Mouse (Mus musculus) MEL (cell line): ENCODE results near the gene Gm12355. TPM values are rescaled to one million over a fixed set of nuclear protein-coding genes. Genes with fewer than 3 reads are reported as not detected.
"Not testable (repeated sequence)": the region's sequence is repeated elsewhere in the genome, so short reads cannot be mapped to it uniquely, and the experiment has no call there.

Experiments
- DNase-seq: peaks from one replicate; pipeline ENCODE4 v3.0.0; 2011; ENCODE audit warnings: low read depth, low spot score
- H3K27ac ChIP-seq: 2 replicates; pipeline ENCODE4 v1.5.1; 2012; ENCODE audit warnings: low read depth, mild to moderate bottlenecking, control low read depth, low read length, moderate library complexity; ENCODE audit not compliant: control insufficient read depth
- H3K27me3 ChIP-seq, 2 experiments: fragments of 150-350 bp in 1 of 2; sonication (generic) in 1 of 2; 2 replicates each; pipeline ENCODE4 v1.6.1; 2012; ENCODE audit warnings: low read length in 2 of 2, mild to moderate bottlenecking in 2 of 2, improper control_type of control experiment in 1 of 2, moderate library complexity in 1 of 2; ENCODE audit not compliant: insufficient read depth in 2 of 2, control insufficient read depth in 1 of 2
- H3K36me3 ChIP-seq, 2 experiments: 2 replicates each; pipeline ENCODE4 v1.6.1; 2012 to 2014; ENCODE audit warnings: low read length in 2 of 2, improper control_type of control experiment in 1 of 2, inconsistent platforms in 1 of 2, mild to moderate bottlenecking in 1 of 2; ENCODE audit not compliant: insufficient read depth in 2 of 2, control insufficient read depth in 1 of 2
- H3K4me1 ChIP-seq, 2 experiments: fragments of 150-350 bp in 1 of 2; sonication (generic) in 1 of 2; 2 replicates each; pipeline ENCODE4 v1.6.1; 2012; ENCODE audit warnings: low read length in 2 of 2, improper control_type of control experiment in 1 of 2, mild to moderate bottlenecking in 1 of 2; ENCODE audit not compliant: insufficient read depth in 2 of 2, control insufficient read depth in 1 of 2
- H3K4me3 ChIP-seq, 2 experiments: fragments of 150-350 bp in 1 of 2; sonication (generic) in 1 of 2; 2 replicates each; pipeline ENCODE4 v1.5.1; 2012; ENCODE audit warnings: low read depth in 2 of 2, low read length in 2 of 2, mild to moderate bottlenecking in 2 of 2, moderate library complexity in 2 of 2, control low read depth in 1 of 2, improper control_type of control experiment in 1 of 2; ENCODE audit not compliant: control insufficient read depth in 1 of 2, insufficient read depth in 1 of 2
- H3K79me2 ChIP-seq: 2 replicates; pipeline ENCODE4 v1.6.1; 2012; ENCODE audit warnings: mild to moderate bottlenecking, low read length, moderate library complexity; ENCODE audit not compliant: control insufficient read depth, poor library complexity, insufficient read depth
- H3K9ac ChIP-seq: 2 replicates; pipeline ENCODE4 v1.6.1; 2012; ENCODE audit warnings: low read depth, mild to moderate bottlenecking, control low read depth, low read length, moderate library complexity; ENCODE audit not compliant: control insufficient read depth, poor library complexity, severe bottlenecking
- H3K9me3 ChIP-seq: fragments of 150-350 bp; sonication (generic); replicated peaks from 2 replicates; pipeline ENCODE4 v1.6.1; 2012; ENCODE audit warnings: mild to moderate bottlenecking, low read length, improper control_type of control experiment, moderate library complexity; ENCODE audit not compliant: insufficient read depth
- CHD2 ChIP-seq: IDR thresholded peaks from 2 replicates; pipeline ENCODE4 v1.6.1; 2011; ENCODE audit warnings: low read length, improper control_type of control experiment
- CTCF ChIP-seq, 3 experiments: IDR thresholded peaks in 2 of 3; conservative IDR thresholded peaks in 1 of 3; 2 replicates each; pipeline ENCODE4 v1.5.1; 2011 to 2012; ENCODE audit warnings: low read length in 3 of 3, low read depth in 2 of 3, mild to moderate bottlenecking in 2 of 3, improper control_type of control experiment in 1 of 3, inconsistent platforms in 1 of 3, mixed read lengths in 1 of 3, moderate library complexity in 1 of 3; ENCODE audit not compliant: control insufficient read depth in 1 of 3, insufficient read depth in 1 of 3, poor library complexity in 1 of 3, severe bottlenecking in 1 of 3
- ELF1 ChIP-seq: IDR thresholded peaks from 2 replicates; pipeline ENCODE4 v1.6.1; 2014; ENCODE audit warnings: low read depth, mild to moderate bottlenecking, inconsistent platforms, low read length, improper control_type of control experiment, moderate library complexity
- EP300 ChIP-seq, 2 experiments: IDR thresholded peaks; 2 replicates each; pipeline ENCODE4 v1.6.1; 2011; ENCODE audit warnings: improper control_type of control experiment in 2 of 2, low read length in 2 of 2, low read depth in 1 of 2, mild to moderate bottlenecking in 1 of 2
- ETS1 ChIP-seq: IDR thresholded peaks from 2 replicates; pipeline ENCODE4 v1.6.1; 2012; ENCODE audit warnings: low read depth, mild to moderate bottlenecking, inconsistent platforms, low read length, improper control_type of control experiment, moderate library complexity
- GATA1 ChIP-seq: IDR thresholded peaks from 2 replicates; pipeline ENCODE4 v1.6.1; 2011; ENCODE audit warnings: low read depth, low read length, improper control_type of control experiment
- KAT2A ChIP-seq: conservative IDR thresholded peaks from 2 replicates; pipeline ENCODE4 v1.6.1; 2012; ENCODE audit warnings: low read depth, low read length, improper control_type of control experiment, inconsistent platforms
- MYC ChIP-seq: IDR thresholded peaks from 2 replicates; pipeline ENCODE4 v1.6.1; 2011; ENCODE audit warnings: low read depth, mild to moderate bottlenecking, low read length, improper control_type of control experiment, moderate library complexity
- NELFE ChIP-seq: IDR thresholded peaks from 2 replicates; pipeline ENCODE4 v1.6.1; 2011; ENCODE audit warnings: low read depth, low read length, improper control_type of control experiment
- POLR2A ChIP-seq, 2 experiments: IDR thresholded peaks; 2 replicates each; pipeline ENCODE4 v1.6.1; 2011 to 2012; ENCODE audit warnings: low read length in 2 of 2, mild to moderate bottlenecking in 2 of 2, control low read depth in 1 of 2, improper control_type of control experiment in 1 of 2, low read depth in 1 of 2, moderate library complexity in 1 of 2; ENCODE audit not compliant: control insufficient read depth in 1 of 2, insufficient read depth in 1 of 2, poor library complexity in 1 of 2
- POLR2AphosphoS2 ChIP-seq: IDR thresholded peaks from 2 replicates; pipeline ENCODE4 v1.6.1; 2011; ENCODE audit warnings: low read length, improper control_type of control experiment
- POLR2AphosphoS5 ChIP-seq: IDR thresholded peaks from 2 replicates; pipeline ENCODE4 v1.6.1; 2012; ENCODE audit warnings: low read depth, borderline replicate concordance, mild to moderate bottlenecking, inconsistent platforms, low read length, moderate library complexity, mixed read lengths
- RCOR1 ChIP-seq: IDR thresholded peaks from 2 replicates; pipeline ENCODE4 v1.6.1; 2012; ENCODE audit warnings: low read depth, mild to moderate bottlenecking, inconsistent platforms, low read length, improper control_type of control experiment
- SIN3A ChIP-seq: IDR thresholded peaks from 2 replicates; pipeline ENCODE4 v1.6.1; 2012; ENCODE audit warnings: low read length, improper control_type of control experiment, inconsistent platforms
- SMC3 ChIP-seq: IDR thresholded peaks from 2 replicates; pipeline ENCODE4 v1.6.1; 2011; ENCODE audit warnings: low read depth, low read length, improper control_type of control experiment
- TAL1 ChIP-seq: IDR thresholded peaks from 2 replicates; pipeline ENCODE4 v1.6.1; 2012; ENCODE audit warnings: mild to moderate bottlenecking, inconsistent platforms, low read length, moderate library complexity, mixed read lengths
- TBP ChIP-seq: IDR thresholded peaks from 2 replicates; pipeline ENCODE4 v1.8.0; 2011; ENCODE audit warnings: low read depth, low read length, improper control_type of control experiment
- TCF12 ChIP-seq: IDR thresholded peaks from 2 replicates; pipeline ENCODE4 v1.6.1; 2014; ENCODE audit warnings: low read depth, mild to moderate bottlenecking, inconsistent platforms, low read length, improper control_type of control experiment, moderate library complexity
- polyA plus RNA-seq, 2 experiments: library from polyadenylated mRNA; stranded (reverse) in 1 of 2; unstranded in 1 of 2; fragments of >175 nt in 1 of 2; fragments of >200 nt in 1 of 2; gene quantifications; 2 replicates each; pipeline versions ENCODE4 v1.2.1 to v1.2.4; 2012; ENCODE audit warnings: low replicate concordance in 2 of 2, low read depth in 1 of 2; ENCODE audit not compliant: insufficient read length in 2 of 2, insufficient read depth in 1 of 2, missing spikeins in 1 of 2
- total RNA-seq: library from RNA; depleted of rRNA; stranded (reverse); fragments of 300-350 nt; gene quantifications from 2 replicates; pipeline ENCODE4 v1.2.3, GENCODE M21; 2012

Gm12355 gene
- total and polyA plus RNA-seq, 3 experiments: 0.58 to 3.4 TPM; not detected in 1

- TF ChIP-seq ETS1 (peak; percentile 19; the same call in 1 of the 2 replicates), TBP (no peak), MYC (no peak)
- DNase-seq: no peak
- H3K9ac ChIP-seq: no peak overlapping the region
- no peak overlapping the region for H3K27ac ChIP-seq
- no peaks in the 10 kb centered on the region for H3K79me2 ChIP-seq
- no peaks in the 10 kb centered on the region for H3K4me1 ChIP-seq
- peaks cover 1 to 10% of the 10 kb centered on the region in 2 experiments; a peak in 3 of 4 replicates for H3K27me3 ChIP-seq
- H3K36me3 ChIP-seq: no peaks in the 10 kb centered on the region
- H3K9me3 ChIP-seq: no peaks in the 10 kb centered on the region
- no peak overlapping the region for H3K4me3 ChIP-seq
Observed at GRCm38 (mm10) chr11:98630646-98631045, 5.2 kb upstream of the Gm12355 start.

- no peak for DNase-seq
Observed at GRCm38 (mm10) chr11:98628706-98629105, 3.2 kb upstream of the Gm12355 start.

GRCm38 (mm10) chr11:98624381-98624780, 1.1 kb downstream of the Gm12355 start:
- H3K9ac ChIP-seq: not testable (repeated sequence)
- TF ChIP-seq ELF1: peak; percentile 59; the same call in 1 of the 2 replicates
- peak; percentile 28; the same call in 1 of the 2 replicates for TF ChIP-seq RCOR1
- TF ChIP-seq TAL1: peak; percentile 23; the same call in 1 of the 2 replicates
- peak; percentile 62 for TF ChIP-seq EP300 (IDR thresholded peaks at IDR 0.05; ENCODE audit: low read depth in 1 of 2, low read length in 2 of 2)
- TF ChIP-seq ETS1: peak; percentile 43; the same call in 1 of the 2 replicates
- peak; percentile 72 for TF ChIP-seq GATA1
- TF ChIP-seq TCF12: peak; percentile 52; the same call in 1 of the 2 replicates
- TF ChIP-seq, all 39 proteins: peak for 7; not testable (repeated sequence) for 32
- peak; percentile 61 for DNase-seq
- not testable (repeated sequence) for H3K36me3 ChIP-seq, H3K27ac ChIP-seq, H3K4me1 ChIP-seq, H3K9me3 ChIP-seq, H3K79me2 ChIP-seq, H3K4me3 ChIP-seq, H3K27me3 ChIP-seq

More at GRCm38 (mm10) chr11:98628706-98629105, 3.2 kb upstream of the Gm12355 start:
- Histone ChIP-seq H3K36me3 (no peaks in the 10 kb centered on the region; a peak in 1 of 4 replicates), H3K4me1 (no peaks in the 10 kb centered on the region), H3K27ac (no peak overlapping the region), H3K9me3 (no peaks in the 10 kb centered on the region), H3K27me3 (peaks cover 1 to 10% of the 10 kb centered on the region in 2 experiments; a peak in 3 of 4 replicates), H3K79me2 (no peaks in the 10 kb centered on the region), H3K9ac (no peak overlapping the region), H3K4me3 (no peak overlapping the region)
- TF ChIP-seq POLR2AphosphoS5: no peak
- TF ChIP-seq CHD2: no peak
- TF ChIP-seq KAT2A: no peak
- TF ChIP-seq POLR2A (IDR thresholded peaks at IDR 0.05; ENCODE audit: control insufficient read depth in 1 of 2, insufficient read depth in 1 of 2, low read depth in 1 of 2, low read length in 2 of 2, poor library complexity in 1 of 2): no peak
- no peak for TF ChIP-seq POLR2AphosphoS2
- no peak for TF ChIP-seq TCF12
- TF ChIP-seq TBP: no peak
- TF ChIP-seq RCOR1: no peak
- no peak for TF ChIP-seq ETS1
- no peak for TF ChIP-seq NELFE
- no peak for TF ChIP-seq SMC3
- no peak for TF ChIP-seq CTCF (IDR thresholded peaks at IDR 0.05 in 2 of 3, conservative IDR thresholded peaks at IDR 0.05 in 1 of 3; ENCODE audit: control insufficient read depth in 1 of 3, insufficient read depth in 1 of 3, low read depth in 2 of 3, low read length in 3 of 3, poor library complexity in 1 of 3, severe bottlenecking in 1 of 3)
- TF ChIP-seq SIN3A: no peak

- not testable (repeated sequence) for H3K4me1 ChIP-seq, H3K79me2 ChIP-seq, H3K27ac ChIP-seq, H3K4me3 ChIP-seq, H3K27me3 ChIP-seq, H3K9me3 ChIP-seq, DNase-seq, H3K36me3 ChIP-seq, H3K9ac ChIP-seq
Observed at GRCm38 (mm10) chr11:98623981-98624380, 1.5 kb downstream of the Gm12355 start.
